Mouse (Mus musculus): ENCODE measurements at regions not wholly inside any gene's neighbourhood (a gene's known extent, or its start where the extent isn't known, plus 50 kb on each side); places are given as distances from the start of the nearest gene placed in this dataset.

- DNase-seq (ENCODE audit: low spot score in 2 of 2), result no peak
- TF ChIP-seq CTCF (conservative IDR thresholded peaks at IDR 0.05), result no peak
- Histone ChIP-seq H3K27ac (no peak overlapping the region), H3K4me3 (no peak overlapping the region)
Measured at GRCm38 (mm10) chr8:89759531-89759930, 588.6 kb downstream of the Tox3 start.

- TF ChIP-seq CTCF (conservative IDR thresholded peaks at IDR 0.05), result no peak
- DNase-seq (ENCODE audit: low spot score in 2 of 2), result no peak
- Histone ChIP-seq H3K4me3 (no peak overlapping the region), H3K27ac (no peak overlapping the region)
Measured at GRCm38 (mm10) chr8:89758695-89759094, 589.4 kb downstream of the Tox3 start.

- TF ChIP-seq CTCF (conservative IDR thresholded peaks at IDR 0.05), result no peak
- DNase-seq (ENCODE audit: low spot score in 2 of 2), result peak; percentile 36 to 68
- H3K27ac ChIP-seq, result peak overlapping the region; percentile 36; the same call in 1 of the 2 replicates
- no peak overlapping the region for H3K4me3 ChIP-seq
Measured at GRCm38 (mm10) chr8:89755951-89756350, 592.2 kb downstream of the Tox3 start.

- no peak overlapping the region for H3K4me3 ChIP-seq
- no peak for TF ChIP-seq CTCF (conservative IDR thresholded peaks at IDR 0.05)
- H3K27ac ChIP-seq, result no peak overlapping the region
- no peak for DNase-seq (ENCODE audit: low spot score in 2 of 2)
Measured at GRCm38 (mm10) chr8:89751201-89751600, 596.9 kb downstream of the Tox3 start.

GRCm38 (mm10) chr8:89747726-89748125 is 600.4 kb downstream of the Tox3 start:
- Histone ChIP-seq H3K4me3 (no peak overlapping the region), H3K27ac (no peak overlapping the region)
- TF ChIP-seq CTCF (conservative IDR thresholded peaks at IDR 0.05), result no peak
- no peak for DNase-seq (ENCODE audit: low spot score in 2 of 2)

- no peak overlapping the region for H3K27ac ChIP-seq
- no peak overlapping the region for H3K4me3 ChIP-seq
- TF ChIP-seq CTCF (conservative IDR thresholded peaks at IDR 0.05), result no peak
- DNase-seq (ENCODE audit: low spot score in 2 of 2), result peak in 1 of 2 experiments; percentile 41
Measured at GRCm38 (mm10) chr8:89744267-89745028, 603.7 kb downstream of the Tox3 start.

- Histone ChIP-seq H3K4me3 (no peak overlapping the region), H3K27ac (no peak overlapping the region)
- TF ChIP-seq CTCF (conservative IDR thresholded peaks at IDR 0.05), result no peak
- DNase-seq (ENCODE audit: low spot score in 2 of 2), result no peak
Measured at GRCm38 (mm10) chr8:89738657-89739056, 609.5 kb downstream of the Tox3 start.

GRCm38 (mm10) chr8:89737636-89738035 is 610.5 kb downstream of the Tox3 start:
- no peak overlapping the region for H3K27ac ChIP-seq
- no peak for TF ChIP-seq CTCF (conservative IDR thresholded peaks at IDR 0.05)
- no peak overlapping the region for H3K4me3 ChIP-seq
- no peak for DNase-seq (ENCODE audit: low spot score in 2 of 2)

- H3K4me3 ChIP-seq, result no peak overlapping the region
- no peak for TF ChIP-seq CTCF (conservative IDR thresholded peaks at IDR 0.05)
Measured at GRCm38 (mm10) chr8:89727252-89727651, 620.9 kb downstream of the Tox3 start.

GRCm38 (mm10) chr8:89721684-89722305 is 626.3 kb downstream of the Tox3 start:
- H3K27ac ChIP-seq, result no peak overlapping the region
- TF ChIP-seq CTCF (conservative IDR thresholded peaks at IDR 0.05), result no peak
- H3K4me3 ChIP-seq, result no peak overlapping the region
- DNase-seq (ENCODE audit: low spot score in 2 of 2), result no peak

More at GRCm38 (mm10) chr8:89727252-89727651, 620.9 kb downstream of the Tox3 start:
- DNase-seq (ENCODE audit: low spot score in 2 of 2), result no peak
- H3K27ac ChIP-seq, result no peak overlapping the region

GRCm38 (mm10) chr8:89713880-89714279 is 634.3 kb downstream of the Tox3 start:
- no peak for TF ChIP-seq CTCF (conservative IDR thresholded peaks at IDR 0.05)
- Histone ChIP-seq H3K4me3 (no peak overlapping the region), H3K27ac (no peak overlapping the region)
- DNase-seq (ENCODE audit: low spot score in 2 of 2), result no peak

- no peak overlapping the region for H3K27ac ChIP-seq
- H3K4me3 ChIP-seq, result no peak overlapping the region
- no peak for TF ChIP-seq CTCF (conservative IDR thresholded peaks at IDR 0.05)
- DNase-seq (ENCODE audit: low spot score in 2 of 2), result peak; percentile 20 to 48
Measured at GRCm38 (mm10) chr8:89707341-89707928, 640.7 kb downstream of the Tox3 start.

GRCm38 (mm10) chr8:89685696-89686095 is 641.7 kb upstream of the Sall1 start:
- DNase-seq (ENCODE audit: low spot score in 2 of 2), result no peak
- no peak overlapping the region for H3K27ac ChIP-seq
- no peak for TF ChIP-seq CTCF (conservative IDR thresholded peaks at IDR 0.05)
- no peak overlapping the region for H3K4me3 ChIP-seq
